Mouse (Mus musculus): ENCODE measurements at regions not wholly inside any gene's neighbourhood (a gene's known extent, or its start where the extent isn't known, plus 50 kb on each side); places are given as distances from the start of the nearest gene placed in this dataset.

DNA sequence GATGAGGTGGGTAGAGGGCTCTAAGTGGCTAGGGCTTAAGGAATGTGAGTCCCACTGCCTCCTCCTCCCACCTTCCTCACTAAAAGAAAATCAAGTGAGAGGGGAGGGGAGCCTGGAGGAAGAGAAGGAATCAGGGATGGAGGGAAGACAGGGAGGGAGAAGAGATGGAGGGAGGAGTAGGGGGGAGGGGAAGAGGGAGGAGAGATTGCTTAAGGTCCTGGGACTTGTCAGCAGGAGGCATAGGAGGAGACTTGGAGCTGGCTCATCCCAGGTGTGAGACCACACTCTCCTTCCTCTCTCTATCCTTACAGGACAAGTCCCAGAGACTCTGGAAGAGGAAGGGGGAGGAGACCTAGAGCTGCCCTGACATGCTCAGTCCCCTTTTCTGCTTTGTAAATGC lies 143.2 kb downstream of the Chst1 start:
- no peak for TF ChIP-seq CTCF (IDR thresholded peaks at IDR 0.05; ENCODE audit: control insufficient read depth, insufficient read depth, insufficient read length)
- peak; percentile 86 for TF ChIP-seq CEBPB (IDR thresholded peaks at IDR 0.05; ENCODE audit: low read depth)

Measured in C2C12 (cell line).